Mouse (Mus musculus) kidney, adult 9 months (tissue): Measurements from ENCODE around the gene Vmn1r43.
"Not testable (repeated sequence)": the region's sequence is repeated elsewhere in the genome, so short reads cannot be mapped to it uniquely, and the experiment has no call there.

Source experiments
- DNase-seq: peaks from one replicate; pipeline ENCODE4 v3.0.0; 2022

Gene Vmn1r43

DNA sequence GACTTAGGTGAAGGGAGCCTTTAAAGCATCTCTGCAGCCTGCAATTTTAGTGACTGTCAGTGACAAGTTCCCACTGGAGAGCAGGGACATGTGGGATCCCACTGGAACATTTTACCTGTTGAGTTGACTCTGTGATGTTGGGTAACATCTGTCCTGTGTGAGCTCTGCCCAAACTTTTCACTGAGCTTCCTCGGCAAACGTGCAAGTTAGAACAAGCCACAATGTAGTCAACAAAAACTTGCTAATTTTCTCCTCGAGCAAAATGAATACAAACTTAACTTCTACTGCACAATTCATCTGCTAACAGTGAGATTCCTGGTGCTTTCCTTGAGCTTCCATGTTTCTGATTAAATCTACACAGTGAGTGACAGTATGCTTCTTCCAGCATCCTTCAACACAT, at the start of gene Vmn1r43, which contains the start of gene Vmn1r42:
Gene Vmn1r43, minus strand, starts transcription at position 101 of the 400 bp plus-strand sequence.
Gene Vmn1r42, minus strand, starts transcription at position 101 of the 400 bp plus-strand sequence.
- not testable (repeated sequence) for DNase-seq

DNA sequence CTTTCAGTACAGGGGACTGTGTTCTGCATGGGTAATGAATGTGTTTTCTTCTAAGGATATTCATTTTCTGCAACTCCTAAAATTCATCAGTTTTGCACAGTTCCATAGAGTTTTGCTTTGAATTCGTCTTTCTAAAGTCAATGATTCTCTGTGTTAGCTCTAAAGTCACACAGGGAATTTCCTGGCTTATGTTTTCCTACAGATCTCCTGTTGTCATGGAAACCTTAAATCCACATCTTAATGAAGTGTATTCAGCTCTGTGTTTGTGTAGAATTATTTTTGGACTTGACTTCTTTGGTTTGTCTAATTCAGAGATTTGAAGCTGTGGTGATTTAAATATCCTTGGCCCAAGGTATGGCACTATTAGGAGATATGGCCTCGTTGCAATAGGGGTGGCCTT, 7.6 kb upstream of the Vmn1r43 start:
- DNase-seq, result no peak

DNA sequence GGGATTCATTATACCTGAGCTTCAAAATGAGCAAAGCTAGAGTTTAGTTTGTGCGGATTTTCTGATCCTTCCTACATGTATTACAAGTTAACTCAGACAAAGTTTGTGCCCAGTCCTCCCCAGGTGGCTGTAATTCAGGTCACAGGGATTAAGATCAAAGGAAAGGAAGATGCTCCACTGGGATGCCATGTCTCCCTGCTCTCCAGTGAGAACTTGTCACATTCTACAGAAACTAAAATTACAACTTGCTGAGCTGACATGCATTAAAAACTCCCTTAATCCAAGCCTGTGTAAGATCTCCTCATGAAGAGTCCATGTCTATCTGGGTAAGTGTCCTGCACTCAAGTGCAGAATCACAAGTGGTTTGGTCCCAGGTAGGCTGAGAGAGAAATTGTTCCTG, 7.1 kb upstream of the Vmn1r43 start, which contains the start of gene Vmn1r44:
Gene Vmn1r44, plus strand, starts transcription at position 301 of the 400 bp plus-strand sequence.
- no peak for DNase-seq

DNA sequence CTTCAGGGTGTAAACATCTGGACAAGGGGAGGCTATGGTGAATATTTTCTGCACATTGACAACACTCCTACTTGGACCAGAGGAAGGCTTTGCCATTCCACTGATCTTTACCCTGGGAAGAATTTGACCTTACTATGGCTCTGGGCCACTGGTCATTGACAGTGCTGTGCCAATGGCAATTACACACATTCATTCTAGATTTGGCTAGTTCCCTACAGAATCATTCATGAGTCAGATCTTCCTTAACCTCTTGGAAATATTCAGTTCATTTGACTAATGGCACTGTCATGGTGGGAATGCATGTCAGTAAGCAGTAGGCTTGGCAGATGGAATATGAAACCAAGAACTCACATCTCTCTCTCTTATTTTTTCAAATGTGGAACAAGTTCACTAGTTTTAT, 4.7 kb upstream of the Vmn1r43 start:
- peak; percentile 3 for DNase-seq

DNA sequence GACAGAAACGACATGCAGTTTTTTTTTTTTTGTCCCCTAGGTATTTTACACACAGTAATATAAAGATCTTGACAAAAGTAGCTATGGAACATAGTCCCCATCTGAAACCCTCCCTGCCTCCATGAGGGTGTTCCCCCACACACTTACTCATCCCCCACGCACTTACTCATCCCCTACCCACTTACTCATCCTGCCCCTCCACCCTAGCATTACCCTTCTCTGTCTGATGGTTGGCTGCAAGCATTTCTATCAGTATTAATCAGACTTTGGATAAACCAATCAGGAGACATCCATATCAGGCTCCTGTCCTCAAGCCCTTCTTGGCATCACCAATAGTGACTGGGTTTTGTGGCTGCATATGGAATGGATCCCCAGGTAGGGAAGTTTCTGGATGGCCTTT, 750 bp upstream of the Vmn1r43 start:
- no peak for DNase-seq

DNA sequence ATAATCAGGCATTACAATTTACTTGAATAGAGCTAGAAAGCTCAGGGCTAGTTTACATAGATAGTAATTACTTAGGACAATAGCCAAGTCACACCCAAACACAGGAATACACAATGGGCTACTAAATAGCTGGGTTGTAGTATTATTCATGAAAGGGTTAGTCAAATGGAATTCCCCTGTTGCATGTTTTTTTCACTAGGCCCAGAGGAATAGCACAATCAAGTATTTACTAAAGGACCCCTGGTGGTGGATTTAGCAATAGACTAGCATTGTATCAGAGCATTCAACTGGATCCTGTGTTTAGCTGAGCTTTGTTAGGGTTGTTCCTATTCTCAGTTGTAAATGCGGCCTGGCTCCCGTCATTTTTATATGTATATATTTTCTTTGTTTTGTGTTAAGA, 8.2 kb downstream of the Vmn1r43 start:
- no peak for DNase-seq

DNA sequence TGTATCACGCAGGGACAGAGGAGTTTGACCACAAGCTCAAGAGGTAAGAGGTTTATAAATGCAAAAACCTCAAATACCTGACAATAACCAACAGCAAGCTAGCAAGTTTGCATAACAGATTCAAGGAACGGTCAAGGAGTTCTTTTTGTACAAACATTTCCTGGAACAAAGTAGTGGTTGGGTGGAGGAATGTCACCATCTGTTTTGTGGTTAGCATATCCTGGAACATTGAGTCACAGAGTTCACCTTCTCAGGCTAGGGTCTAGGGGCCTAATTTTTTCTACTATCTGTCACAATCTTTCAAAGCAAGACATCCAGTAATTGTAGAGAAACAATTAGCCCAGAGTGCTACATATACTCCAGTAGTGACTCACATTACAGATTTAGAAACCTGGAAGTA, 8.9 kb downstream of the Vmn1r43 start:
- no peak for DNase-seq

DNA sequence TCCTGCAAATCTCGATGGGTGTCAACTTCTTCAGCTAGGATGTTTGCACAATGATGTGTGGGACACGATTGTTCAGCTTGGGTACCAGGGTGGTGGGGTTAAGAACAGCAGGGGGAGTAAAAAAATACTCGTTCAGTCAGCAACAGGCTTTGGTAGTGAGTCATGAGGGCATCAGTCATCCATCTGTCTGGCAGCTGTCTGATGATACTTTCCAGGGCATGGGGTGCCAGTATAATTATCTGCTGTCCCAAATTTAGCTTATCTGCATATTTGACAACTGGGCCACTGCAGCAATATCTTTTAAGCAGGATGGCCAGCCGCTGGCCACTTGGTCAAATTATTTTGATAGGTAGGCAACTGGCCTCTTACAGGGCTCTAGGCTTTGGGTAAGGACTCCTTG, 12.4 kb downstream of the Vmn1r43 start:
- DNase-seq, result no peak

DNA sequence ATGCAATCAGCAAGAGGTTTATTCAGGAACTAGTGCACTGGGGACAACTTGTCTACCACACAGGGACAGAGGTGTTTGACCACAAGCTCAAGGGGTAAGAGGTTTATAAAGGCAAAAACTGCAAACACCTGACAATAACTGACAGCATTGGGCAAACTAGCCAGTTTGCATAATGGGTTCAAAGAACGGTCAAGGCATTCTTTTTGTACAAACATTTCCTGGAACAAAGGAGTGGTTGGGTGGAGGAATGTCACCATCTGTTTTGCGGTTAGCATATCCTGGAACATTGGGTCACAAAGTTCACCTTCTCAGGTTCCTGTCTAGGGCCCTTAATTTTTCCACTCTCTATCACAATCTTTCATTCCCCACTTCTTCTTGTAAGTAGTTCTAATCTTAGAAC, 16.4 kb downstream of the Vmn1r43 start:
- peak; percentile 66 for DNase-seq

DNA sequence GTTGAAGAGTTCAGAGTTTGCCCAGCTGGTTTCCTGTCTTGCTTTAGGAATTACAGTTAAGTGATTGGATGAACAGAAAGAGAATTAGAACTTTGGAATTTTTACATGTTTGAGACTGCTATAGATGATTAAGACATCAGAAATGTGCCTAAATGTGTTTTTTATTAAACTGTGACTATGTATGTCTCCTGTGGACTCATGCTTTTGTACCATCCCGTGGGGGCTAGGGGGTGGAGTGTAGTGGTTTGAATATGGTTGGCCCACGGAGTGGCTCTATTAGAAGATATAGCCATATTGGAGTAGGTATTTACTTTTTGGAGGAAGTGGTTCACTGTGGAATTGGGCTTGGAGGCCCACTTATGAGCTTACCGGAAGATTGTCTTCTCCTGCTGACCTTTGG, 18.7 kb downstream of the Vmn1r43 start:
- no peak for DNase-seq
